Mouse (Mus musculus): ENCODE measurements around the gene BC005537. TPM values are rescaled to one million over a fixed set of nuclear protein-coding genes. Genes with fewer than 3 reads are reported as not detected.
"Not testable (repeated sequence)": the region's sequence is repeated elsewhere in the genome, so short reads cannot be mapped to it uniquely, and the experiment has no call there.

The BC005537 gene
- polyA plus RNA-seq, 1 experiment, result 104 TPM

DNA sequence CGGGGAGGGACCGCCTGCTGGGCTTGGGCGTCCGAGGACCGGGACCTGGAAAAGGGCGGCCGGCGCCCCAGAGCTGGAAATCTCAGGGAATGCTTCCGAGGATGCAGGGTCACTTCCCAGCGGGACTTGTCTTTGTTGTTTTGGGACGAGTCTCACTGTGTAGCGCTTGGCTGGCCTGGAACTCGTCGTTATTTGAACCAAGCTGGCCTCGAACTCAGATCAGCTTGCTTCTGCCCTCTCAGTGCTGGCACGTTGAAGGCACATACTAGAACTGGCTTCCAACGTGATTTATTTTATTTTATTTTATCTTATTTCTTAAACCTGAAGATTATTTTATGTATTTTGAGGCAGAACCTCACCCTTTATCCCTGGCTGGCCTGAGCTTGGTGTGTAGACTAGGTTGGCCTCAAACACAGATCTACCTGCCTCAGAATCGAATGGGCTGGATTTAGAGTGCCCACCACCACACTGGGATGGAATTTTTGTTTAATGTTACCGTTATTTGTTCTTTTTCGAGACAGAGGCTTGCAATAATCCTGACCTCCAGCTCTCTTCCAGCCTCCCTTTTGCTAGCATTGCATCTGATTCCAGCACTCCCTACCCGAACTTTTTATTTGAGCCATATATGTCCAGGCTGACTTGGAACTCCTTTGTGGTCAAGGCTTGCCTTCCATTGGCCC is 30.8 kb downstream of the BC005537 start:
- H3K4me1 ChIP-seq (ENCODE audit: control insufficient read depth, insufficient read depth, low read length), result peaks cover 4% of the 10 kb centered on the region; the same call in 1 of the 2 replicates
- 2% methylated on average over 21 of the region's 21 CpGs for WGBS
- H3K4me3 ChIP-seq (ENCODE audit: insufficient read depth, low read depth, low read length), result peak overlapping the region; percentile 73
- TF ChIP-seq CTCF (IDR thresholded peaks at IDR 0.05; ENCODE audit: insufficient read depth, low read depth, low read length) (no peak), POLR2A (IDR thresholded peaks at IDR 0.05; ENCODE audit: insufficient read depth, low read depth, low read length) (no peak)
- no peak overlapping the region for H3K27ac ChIP-seq (ENCODE audit: insufficient read depth, low read depth, low read length)

DNA sequence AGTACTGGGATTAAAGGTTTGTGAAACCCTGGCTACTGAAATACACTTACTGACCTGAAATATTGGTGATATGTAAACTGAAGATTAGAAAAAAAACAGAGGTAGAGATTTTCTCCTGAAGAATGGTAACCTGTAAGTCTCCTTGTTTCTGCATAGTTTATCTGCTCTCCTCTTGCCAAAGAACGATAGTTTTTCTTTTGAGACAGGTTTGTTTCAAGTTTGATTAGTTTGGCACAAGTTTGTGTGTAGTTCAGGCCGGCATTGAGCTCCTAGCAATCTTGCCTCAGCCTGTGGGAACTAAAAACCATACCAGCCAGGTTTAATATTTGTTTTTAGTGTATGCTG is 31.3 kb downstream of the BC005537 start:
- TF ChIP-seq CTCF (IDR thresholded peaks at IDR 0.05; ENCODE audit: insufficient read depth, low read depth, low read length) (no peak), POLR2A (IDR thresholded peaks at IDR 0.05; ENCODE audit: insufficient read depth, low read depth, low read length) (no peak)
- Histone ChIP-seq H3K27ac (ENCODE audit: insufficient read depth, low read depth, low read length) (no peak overlapping the region), H3K4me1 (ENCODE audit: control insufficient read depth, insufficient read depth, low read length) (peaks cover 4% of the 10 kb centered on the region; the same call in 1 of the 2 replicates), H3K4me3 (ENCODE audit: insufficient read depth, low read depth, low read length) (no peak overlapping the region)
- 8% methylated on average over 2 of the region's 2 CpGs for WGBS

- H3K4me1 ChIP-seq (ENCODE audit: control insufficient read depth, insufficient read depth, low read length); H3K27ac ChIP-seq (ENCODE audit: insufficient read depth, low read depth, low read length); H3K4me3 ChIP-seq (ENCODE audit: insufficient read depth, low read depth, low read length): not testable (repeated sequence)
- WGBS, result 84% methylated on average over 8 of the region's 8 CpGs
These were observed 36.3 kb downstream of the BC005537 start for GRCm38 (mm10) chr13:24837765-24838164.

DNA sequence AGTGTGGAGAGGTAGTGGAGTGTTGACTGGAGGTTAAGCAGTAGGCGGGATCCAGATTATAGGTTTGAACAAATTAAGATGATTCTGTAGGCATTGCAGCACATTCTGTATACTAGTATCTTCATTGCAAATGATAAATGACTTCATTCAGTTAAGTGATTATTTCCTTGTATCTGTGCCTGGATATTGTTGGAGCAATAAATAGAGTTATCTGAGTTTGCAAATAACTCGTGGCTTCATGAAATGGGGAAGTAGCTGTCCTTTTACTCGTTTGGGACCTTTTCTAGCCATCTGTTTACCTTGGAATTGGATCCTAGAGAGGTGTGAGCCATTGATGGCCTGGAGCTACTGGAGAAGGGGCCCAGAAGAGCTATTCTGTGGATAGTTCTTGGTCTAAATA is 38.4 kb downstream of the BC005537 start:
- Histone ChIP-seq H3K4me3 (ENCODE audit: insufficient read depth, low read depth, low read length) (no peak overlapping the region), H3K4me1 (ENCODE audit: control insufficient read depth, insufficient read depth, low read length) (peaks cover 1% of the 10 kb centered on the region; the same call in 1 of the 2 replicates), H3K27ac (ENCODE audit: insufficient read depth, low read depth, low read length) (no peak overlapping the region)
- 85% methylated on average over 3 of the region's 3 CpGs for WGBS
- TF ChIP-seq CTCF (IDR thresholded peaks at IDR 0.05; ENCODE audit: insufficient read depth, low read depth, low read length) (no peak), POLR2A (IDR thresholded peaks at IDR 0.05; ENCODE audit: insufficient read depth, low read depth, low read length) (no peak)

GRCm38 (mm10) chr13:24841702-24842101 is 40.2 kb downstream of the BC005537 start:
- H3K4me1 ChIP-seq (ENCODE audit: control insufficient read depth, insufficient read depth, low read length), result peaks cover 8% of the 10 kb centered on the region; the same call in 1 of the 2 replicates
- TF ChIP-seq CTCF (IDR thresholded peaks at IDR 0.05; ENCODE audit: insufficient read depth, low read depth, low read length), result no peak
- no peak for TF ChIP-seq POLR2A (IDR thresholded peaks at IDR 0.05; ENCODE audit: insufficient read depth, low read depth, low read length)
- no peak overlapping the region for H3K27ac ChIP-seq (ENCODE audit: insufficient read depth, low read depth, low read length)
- H3K4me3 ChIP-seq (ENCODE audit: insufficient read depth, low read depth, low read length), result no peak overlapping the region
- WGBS, result 88% methylated on average over 3 of the region's 3 CpGs

GRCm38 (mm10) chr13:24844983-24845955 is 43.8 kb downstream of the BC005537 start, which contains the start of gene D130043K22Rik:
Gene D130043K22Rik, plus strand, starts transcription at chr13:24845135.
- H3K27ac ChIP-seq (ENCODE audit: insufficient read depth, low read depth, low read length), result no peak within 1 kb of the TSS
- TF ChIP-seq POLR2A (IDR thresholded peaks at IDR 0.05; ENCODE audit: insufficient read depth, low read depth, low read length) (no peak), CTCF (IDR thresholded peaks at IDR 0.05; ENCODE audit: insufficient read depth, low read depth, low read length) (no peak)

DNA sequence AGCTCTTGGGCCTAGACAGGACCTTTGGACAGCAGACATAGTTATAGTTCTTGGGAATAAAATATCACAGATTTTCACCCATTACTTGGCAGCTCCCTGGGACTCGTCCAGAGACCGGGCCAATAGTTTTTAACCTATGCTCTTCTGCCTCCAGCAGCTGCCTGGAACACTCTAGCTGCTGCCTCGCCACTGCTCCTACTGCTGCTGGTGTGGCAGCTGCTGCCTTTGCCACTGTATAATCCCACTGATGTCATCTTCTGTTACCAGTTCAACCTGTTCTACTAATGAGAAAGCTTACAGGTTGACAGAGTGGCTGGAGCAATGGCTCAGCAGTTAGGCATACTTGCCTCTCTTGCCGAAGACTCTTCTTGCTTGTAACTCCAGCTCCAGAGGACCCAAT is 47.9 kb downstream of the BC005537 start:
- H3K4me3 ChIP-seq (ENCODE audit: insufficient read depth, low read depth, low read length), result no peak overlapping the region
- H3K4me1 ChIP-seq (ENCODE audit: control insufficient read depth, insufficient read depth, low read length), result peaks cover 9% of the 10 kb centered on the region; the same call in 1 of the 2 replicates
- H3K27ac ChIP-seq (ENCODE audit: insufficient read depth, low read depth, low read length), result no peak overlapping the region
- 88% methylated on average over 4 of the region's 4 CpGs for WGBS
- TF ChIP-seq CTCF (IDR thresholded peaks at IDR 0.05; ENCODE audit: insufficient read depth, low read depth, low read length) (no peak), POLR2A (IDR thresholded peaks at IDR 0.05; ENCODE audit: insufficient read depth, low read depth, low read length) (no peak)

More at GRCm38 (mm10) chr13:24844983-24845955, 43.8 kb downstream of the BC005537 start, which contains the start of gene D130043K22Rik:
- peaks cover 9% of the 10 kb centered on the region; the same call in 1 of the 2 replicates for H3K4me1 ChIP-seq (ENCODE audit: control insufficient read depth, insufficient read depth, low read length)
- 4% methylated on average over 40 of the region's 40 CpGs for WGBS
- peak within 1 kb of the TSS; percentile 57 for H3K4me3 ChIP-seq (ENCODE audit: insufficient read depth, low read depth, low read length)

- Histone ChIP-seq H3K4me3 (ENCODE audit: insufficient read depth, low read depth, low read length) (no peak overlapping the region), H3K27ac (ENCODE audit: insufficient read depth, low read depth, low read length) (no peak overlapping the region), H3K4me1 (ENCODE audit: control insufficient read depth, insufficient read depth, low read length) (no peaks in the 10 kb centered on the region)
- WGBS, result 92% methylated on average over 2 of the region's 2 CpGs
- TF ChIP-seq CTCF (IDR thresholded peaks at IDR 0.05; ENCODE audit: insufficient read depth, low read depth, low read length), result no peak
- no peak for TF ChIP-seq POLR2A (IDR thresholded peaks at IDR 0.05; ENCODE audit: insufficient read depth, low read depth, low read length)
These were observed 50.5 kb downstream of the BC005537 start for GRCm38 (mm10) chr13:24851989-24852388.

DNA sequence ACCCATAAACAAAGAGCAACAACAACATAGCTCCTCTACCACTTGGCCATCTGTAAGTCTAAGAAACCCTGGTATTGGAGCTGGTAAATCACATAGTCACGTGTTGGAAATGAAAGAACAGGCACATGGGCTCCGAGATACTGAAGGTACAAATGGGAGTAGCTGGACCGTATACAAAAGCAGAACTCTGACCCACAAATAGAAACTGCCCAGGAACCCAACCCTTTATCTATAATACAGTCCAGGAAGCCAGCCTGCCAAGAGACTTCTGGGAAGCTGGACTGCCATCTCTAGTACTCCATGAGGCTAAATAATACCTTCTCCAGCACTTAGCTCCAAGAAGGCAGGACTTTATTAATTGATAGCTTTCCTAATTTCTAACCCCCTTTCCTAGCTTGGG is 51.1 kb downstream of the BC005537 start:
- 83% methylated on average over 3 of the region's 3 CpGs for WGBS
- Histone ChIP-seq H3K4me3 (ENCODE audit: insufficient read depth, low read depth, low read length) (no peak overlapping the region), H3K4me1 (ENCODE audit: control insufficient read depth, insufficient read depth, low read length) (no peaks in the 10 kb centered on the region), H3K27ac (ENCODE audit: insufficient read depth, low read depth, low read length) (no peak overlapping the region)
- TF ChIP-seq POLR2A (IDR thresholded peaks at IDR 0.05; ENCODE audit: insufficient read depth, low read depth, low read length) (no peak), CTCF (IDR thresholded peaks at IDR 0.05; ENCODE audit: insufficient read depth, low read depth, low read length) (no peak)
